Mouse (Mus musculus) liver, adult 2 months (tissue): ENCODE results near the gene Fkbp10.

Source experiments
- CTCF ChIP-seq: fragments of 200-500 bp; IDR thresholded peaks from 2 replicates; pipeline ENCODE4 v1.5.1; 2011; ENCODE audit warnings: low read depth, low read length, control low read depth
- POLR2A ChIP-seq: fragments of 200-500 bp; IDR thresholded peaks from 2 replicates; pipeline ENCODE4 v1.6.1; 2011; ENCODE audit warnings: low read length, control low read depth; ENCODE audit not compliant: insufficient read depth; ENCODE audit errors: extremely low read depth

GRCm38 (mm10) chr11:100435678-100436246 is 20.3 kb downstream of the Fkbp10 start:
- no peak for TF ChIP-seq CTCF
- TF ChIP-seq POLR2A = no peak
